Mouse (Mus musculus) cerebellum, postnatal 10 days (tissue): ENCODE results near the gene Rpl13a.
"Not testable (repeated sequence)": the region's sequence is repeated elsewhere in the genome, so short reads cannot be mapped to it uniquely, and the experiment has no call there.

Source experiments
- DNase-seq, 2 experiments: peaks; one replicate each; pipeline ENCODE4 v3.0.0; 2021; ENCODE audit warnings: mixed read lengths in 2 of 2

The Rpl13a gene

GRCm38 (mm10) chr7:45156206-45156605 is 27.6 kb upstream of the Rpl13a start:
- peak in 1 of 2 experiments; percentile 7 for DNase-seq

DNA sequence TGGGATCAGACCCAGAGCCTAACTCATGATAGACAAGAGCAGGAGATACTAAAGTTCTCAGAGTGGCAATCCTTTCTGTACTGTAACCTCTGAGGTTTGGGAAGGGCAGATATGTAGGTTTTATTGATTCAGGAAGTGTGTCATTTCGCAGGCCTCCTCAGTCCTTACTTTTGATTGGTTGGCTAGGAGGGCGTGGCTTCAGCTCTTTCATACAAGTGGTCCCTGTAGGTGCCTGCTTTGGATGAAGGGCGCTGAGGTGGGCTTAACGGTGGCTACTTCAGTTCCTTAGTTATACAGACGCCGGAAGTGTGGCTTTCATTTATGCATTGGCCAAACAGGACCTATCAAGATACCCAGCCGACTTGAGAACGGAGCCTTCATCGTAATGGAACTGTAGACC is 27.0 kb upstream of the Rpl13a start:
- peak in 1 of 2 experiments; percentile 17 for DNase-seq

GRCm38 (mm10) chr7:45154993-45155514 is 26.5 kb upstream of the Rpl13a start:
- DNase-seq, result peak; percentile 79 to 85

GRCm38 (mm10) chr7:45154096-45154992 is 25.8 kb upstream of the Rpl13a start, which contains the start of the genes Pih1d1 and Aldh16a1:
TSS of gene Pih1d1 (plus strand) at chr7:45154303.
TSS of gene Aldh16a1 (minus strand) at chr7:45154584.
- DNase-seq, result peak; percentile 99

DNA sequence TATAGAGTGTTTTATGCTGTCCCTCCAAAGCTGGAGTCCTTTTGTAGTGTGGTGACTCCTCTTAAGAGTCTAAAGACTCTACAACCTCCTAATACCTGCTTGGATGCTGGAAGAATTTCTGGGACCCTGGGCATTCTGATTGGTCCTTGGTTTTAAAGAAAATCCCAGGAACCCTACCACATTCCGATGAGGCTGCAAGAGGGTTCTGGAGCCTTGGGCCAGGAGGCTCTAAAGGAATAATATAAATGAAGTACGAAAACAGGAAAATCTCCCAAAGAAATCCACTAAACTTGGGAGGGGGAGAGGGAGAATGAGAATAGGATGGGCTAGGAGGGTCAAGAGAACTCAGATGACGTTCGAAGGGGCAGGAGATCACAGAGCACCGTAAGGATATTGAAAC is 25.0 kb upstream of the Rpl13a start:
- no peak for DNase-seq

DNA sequence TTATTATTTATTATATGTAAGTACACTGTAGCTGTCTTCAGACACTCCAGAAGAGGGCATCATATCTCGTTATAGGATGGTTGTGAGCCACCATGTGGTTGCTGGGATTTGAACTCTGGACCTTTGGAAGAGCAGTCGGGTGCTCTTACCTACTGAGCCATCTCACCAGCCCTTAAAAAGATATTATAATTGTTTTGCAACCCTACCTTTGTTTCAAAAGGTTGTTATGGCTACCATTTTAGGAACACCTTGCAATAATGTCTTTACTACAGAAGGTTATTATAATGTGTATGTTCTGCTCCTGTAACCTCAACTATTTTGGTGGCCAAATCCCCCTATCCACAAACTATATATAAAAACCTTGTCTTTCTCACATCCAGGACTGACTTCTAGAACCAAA is 24.5 kb upstream of the Rpl13a start:
- DNase-seq, result not testable (repeated sequence)

DNA sequence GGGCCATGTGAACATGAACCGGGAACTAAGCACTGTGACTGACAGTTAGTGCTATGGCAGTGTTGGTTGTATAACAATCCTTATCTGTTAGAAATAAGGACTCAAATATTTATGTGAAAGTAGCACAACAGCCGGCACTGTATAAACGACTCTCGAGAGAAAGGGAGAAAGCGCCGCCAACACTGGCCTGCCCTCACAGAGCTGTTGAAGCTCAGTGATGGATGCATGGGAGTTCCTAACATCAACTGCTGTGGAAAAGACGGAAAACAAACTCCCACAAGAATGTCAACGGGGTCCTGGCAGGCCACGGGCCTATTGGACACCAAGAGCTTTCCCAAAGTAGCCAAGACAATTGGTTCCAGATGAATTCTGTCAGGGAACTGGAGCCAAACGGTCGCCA is 22.7 kb upstream of the Rpl13a start:
- peak in 1 of 2 experiments; percentile 25 for DNase-seq

DNA sequence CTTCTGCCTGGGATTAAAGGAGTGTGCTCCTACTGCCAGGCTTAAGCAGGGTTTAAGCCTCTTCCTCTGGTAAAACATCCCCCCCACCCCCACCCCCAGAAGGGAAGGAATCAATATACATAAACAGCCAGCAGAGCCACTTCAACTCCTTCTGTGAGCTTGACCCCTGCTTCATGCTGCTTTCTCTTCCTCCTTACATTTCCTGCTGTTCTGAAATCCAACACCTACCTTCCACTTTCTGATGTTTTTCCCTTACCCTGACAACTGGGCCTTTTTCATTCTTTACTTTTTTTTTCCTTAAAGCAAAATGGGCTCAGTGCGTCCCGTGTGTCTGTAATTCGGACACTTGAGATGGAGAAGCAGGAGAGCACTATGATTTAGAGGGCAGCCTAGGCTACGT is 21.8 kb upstream of the Rpl13a start:
- no peak for DNase-seq

GRCm38 (mm10) chr7:45149545-45149944 is 21.0 kb upstream of the Rpl13a start:
- peak in 1 of 2 experiments; percentile 29 for DNase-seq

DNA sequence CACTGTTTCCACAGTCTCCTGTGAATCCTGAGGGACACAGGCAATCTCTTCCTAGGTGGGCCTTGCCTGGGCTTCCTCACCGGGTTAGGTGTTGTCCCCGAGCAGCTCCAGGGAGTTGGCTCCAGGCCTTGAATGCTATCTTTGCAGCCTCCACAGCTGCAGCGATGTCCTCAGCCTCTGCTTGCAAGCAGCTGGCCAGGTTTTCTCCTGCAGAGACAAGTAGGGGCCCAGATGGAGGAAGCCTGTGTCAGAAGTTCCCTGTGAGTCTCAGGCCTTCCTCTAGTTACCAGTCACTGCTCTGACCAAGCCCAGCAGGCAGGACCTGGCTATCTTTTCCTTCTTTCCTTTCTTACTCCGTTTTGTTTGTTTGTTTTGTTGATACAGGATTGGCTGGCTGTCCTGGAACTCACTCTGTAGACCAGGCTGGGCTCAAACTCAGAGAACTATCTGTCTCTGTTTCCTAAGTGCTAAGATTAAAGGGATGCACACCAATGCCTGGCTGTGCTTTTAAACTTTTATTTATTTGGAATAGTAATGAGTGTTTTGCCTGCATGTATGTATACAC is 20.1 kb upstream of the Rpl13a start:
- peak in 1 of 2 experiments; percentile 7 for DNase-seq

- DNase-seq, result no peak
These were observed 19.3 kb upstream of the Rpl13a start for GRCm38 (mm10) chr7:45147899-45148298.

DNA sequence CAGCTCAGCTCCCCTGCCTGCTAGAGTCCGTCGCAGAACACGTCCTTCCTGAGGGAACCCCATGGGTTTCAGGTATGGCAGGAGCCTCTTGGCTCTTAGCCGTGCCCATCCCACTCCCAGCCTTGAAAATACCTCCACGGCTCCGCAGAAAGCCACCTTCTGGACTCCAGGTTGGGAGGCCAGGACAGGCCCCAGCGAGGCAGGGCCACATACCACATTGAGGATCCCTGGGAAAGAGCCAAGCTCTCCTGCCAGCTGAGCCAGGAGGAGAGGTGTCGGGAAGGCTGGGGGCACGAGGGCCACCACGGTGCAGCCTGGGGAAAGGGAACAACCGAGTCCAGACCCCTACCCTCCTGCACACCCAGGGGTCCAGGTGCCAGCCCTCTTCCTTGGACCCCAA is 18.7 kb upstream of the Rpl13a start:
- peak in 1 of 2 experiments; percentile 9 for DNase-seq

GRCm38 (mm10) chr7:45145460-45145859 is 16.9 kb upstream of the Rpl13a start:
- DNase-seq, result no peak

GRCm38 (mm10) chr7:45144368-45145174 is 16.0 kb upstream of the Rpl13a start:
- no peak for DNase-seq

GRCm38 (mm10) chr7:45141914-45142313 is 13.4 kb upstream of the Rpl13a start:
- DNase-seq, result no peak

DNA sequence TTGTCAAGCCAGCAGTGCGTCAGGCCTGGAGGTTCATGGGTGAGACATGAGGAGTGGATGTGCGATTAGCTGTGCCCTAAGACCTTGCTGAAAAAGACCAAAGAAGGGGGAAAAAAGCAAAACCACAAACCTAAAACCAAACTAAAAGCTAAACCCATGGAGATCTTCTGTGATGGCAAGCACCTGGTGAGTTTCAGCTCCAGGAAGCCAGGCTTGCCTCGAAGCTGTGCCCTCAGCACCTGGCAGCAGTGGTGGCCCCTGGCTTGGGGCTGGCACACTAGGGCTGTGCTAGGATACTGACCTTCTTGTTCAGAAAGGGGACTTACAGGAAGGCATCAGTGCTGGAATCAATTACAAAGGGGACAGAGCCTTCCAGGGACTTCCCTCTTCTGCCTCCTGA is 12.8 kb upstream of the Rpl13a start:
- no peak for DNase-seq

DNA sequence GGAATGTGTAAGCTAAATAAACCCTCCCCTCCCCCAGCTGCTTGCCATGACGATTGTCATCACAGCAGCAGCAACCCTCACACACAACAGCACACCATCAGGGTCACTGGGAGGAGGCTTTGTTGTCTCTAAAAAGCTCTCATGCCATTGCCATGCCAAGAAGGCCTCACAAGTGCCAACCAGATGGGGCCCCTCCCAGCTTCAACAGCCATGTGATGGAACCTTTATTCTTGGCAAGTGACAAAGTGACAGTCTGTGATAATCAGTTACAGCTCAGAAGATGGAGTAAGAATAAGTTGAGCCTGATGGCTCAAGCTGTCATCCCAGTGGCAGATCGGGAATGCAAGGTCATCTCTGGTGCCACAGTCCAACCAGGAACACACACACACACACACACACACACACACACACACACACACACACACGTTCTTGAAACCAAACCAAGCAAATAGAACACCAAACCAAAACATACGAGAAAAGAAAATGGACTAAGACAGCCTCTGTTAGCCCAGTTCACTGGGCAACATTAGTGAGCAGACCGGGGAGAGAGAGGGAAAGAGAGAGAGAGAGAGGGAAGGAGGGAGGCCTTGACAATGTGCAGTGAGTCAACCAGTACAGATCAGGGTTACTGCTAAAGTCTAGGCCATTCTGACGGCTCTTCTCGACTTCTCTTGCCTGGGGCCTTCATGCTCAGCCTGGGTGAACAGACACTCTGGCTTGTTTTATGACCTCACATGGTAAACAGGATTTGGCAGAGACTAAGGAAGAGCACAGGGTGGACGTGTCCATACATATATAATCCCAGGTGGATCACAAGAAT is 11.6 kb upstream of the Rpl13a start:
- DNase-seq, result peak; percentile 75 to 79

GRCm38 (mm10) chr7:45138403-45138802 is 9.8 kb upstream of the Rpl13a start:
- DNase-seq, result no peak

- no peak for DNase-seq
These were observed 8.8 kb upstream of the Rpl13a start for GRCm38 (mm10) chr7:45137171-45138006.

DNA sequence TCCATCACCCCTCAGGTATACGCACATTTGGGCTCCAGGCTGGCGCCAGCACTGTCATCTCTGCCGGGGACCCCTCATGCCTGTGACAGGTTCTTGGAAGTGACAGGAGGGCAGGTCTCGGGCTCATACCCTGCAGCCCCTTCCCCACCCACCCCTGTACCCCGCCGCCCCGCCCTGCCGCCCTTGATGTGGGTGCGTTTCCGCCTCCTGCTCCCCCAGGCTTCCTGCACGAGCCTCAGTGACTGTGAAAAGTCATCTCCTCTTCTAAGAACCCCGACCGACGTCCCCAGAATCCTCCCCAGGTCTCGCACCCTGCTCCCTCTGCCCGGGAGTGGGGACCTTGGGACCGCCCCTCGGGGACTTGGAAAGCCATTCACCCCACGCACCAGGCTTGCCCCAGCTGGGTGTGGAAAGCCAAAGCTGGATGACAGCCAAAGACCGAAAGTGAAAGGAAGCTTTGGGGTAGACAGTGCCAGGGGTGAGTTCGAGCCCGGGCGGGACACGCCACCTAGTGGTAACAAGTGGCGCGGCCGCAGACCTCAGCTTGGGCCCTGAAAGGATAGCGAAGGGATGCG is 7.5 kb upstream of the Rpl13a start, which contains the start of the genes Gm45713 and Flt3l:
Gene Gm45713, minus strand, starts transcription at position 239 of the 575 bp plus-strand sequence.
Gene Flt3l, minus strand, starts transcription at position 440 of the 575 bp plus-strand sequence.
- DNase-seq, result peak; percentile 93 to 96
